Mouse (Mus musculus): ENCODE measurements around the gene Slit2. TPM values are rescaled to one million over a fixed set of nuclear protein-coding genes. Genes with fewer than 3 reads are reported as not detected.

Slit2 gene
- 0.84 TPM for polyA plus RNA-seq (2017; shearing (Covaris generic))

DNA sequence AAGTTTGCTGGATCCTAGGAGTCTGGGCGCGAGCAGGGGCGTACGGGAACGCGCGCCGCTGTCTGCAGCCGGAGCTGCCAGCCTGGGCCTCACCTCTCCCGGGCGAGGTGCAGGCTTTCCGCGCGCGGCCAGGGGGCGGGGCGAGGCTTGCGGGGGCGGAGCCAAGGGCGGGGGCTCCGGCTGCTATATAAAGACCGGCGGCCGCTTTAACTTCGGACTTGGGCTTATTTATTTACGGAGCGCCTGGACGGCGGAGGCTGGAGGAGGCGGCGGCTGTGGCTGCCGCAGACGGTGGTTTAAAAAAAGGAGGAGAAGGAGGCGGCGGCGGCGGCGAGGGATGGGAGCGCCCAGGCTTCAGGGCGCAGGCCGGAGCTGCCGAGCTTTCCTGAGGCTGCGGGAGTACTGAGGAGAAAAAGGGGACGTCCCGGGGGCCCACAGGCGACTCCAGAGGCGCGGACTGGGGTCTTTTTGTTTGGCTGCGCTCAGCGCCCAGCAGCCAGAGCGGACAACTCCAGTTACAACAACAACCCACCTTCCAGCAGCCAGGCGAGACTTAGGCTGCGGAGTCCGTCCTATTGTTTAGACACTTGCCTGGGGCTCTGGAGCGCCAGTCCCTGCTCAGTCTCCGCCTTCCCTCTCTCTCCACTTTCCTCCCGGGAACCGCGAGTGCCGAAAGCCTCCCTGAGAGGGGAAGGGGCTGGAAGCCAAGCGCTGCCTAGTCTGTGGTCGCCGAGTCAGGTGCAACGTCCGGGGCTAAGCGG lies at the start of gene Slit2:
TSS of gene Slit2 (plus strand) at position 198 of the 761 bp plus-strand sequence.

DNA sequence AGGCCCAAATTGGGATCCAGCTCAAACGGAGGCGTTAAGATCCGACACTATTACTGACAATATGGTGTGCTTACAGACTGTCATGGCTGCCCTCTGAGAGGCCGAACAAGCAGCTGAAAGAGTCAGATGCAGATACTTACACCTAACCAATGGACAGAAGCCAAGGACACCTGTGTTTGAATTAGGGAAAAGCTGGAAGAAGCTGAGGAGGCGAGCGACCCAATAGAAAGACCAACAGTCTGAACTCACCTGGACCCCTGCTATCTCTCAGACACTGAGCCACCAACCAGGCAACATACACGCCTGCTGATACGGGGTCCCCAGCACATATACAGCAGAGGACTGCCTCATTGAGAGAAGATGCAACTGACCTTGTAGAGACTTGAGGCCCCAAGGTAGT lies 344.7 kb downstream of the Slit2 start, which contains the start of gene 5730480H06Rik:
TSS of gene 5730480H06Rik (plus strand) at position 301 of the 400 bp plus-strand sequence.

